Mouse (Mus musculus) layer of hippocampus, postnatal 14 days (tissue): Measurements from ENCODE around the gene Fgfr2. TPM values are rescaled to one million over a fixed set of nuclear protein-coding genes. Genes with fewer than 3 reads are reported as not detected.

Experiments used
- DNase-seq, 2 experiments: peaks; one replicate each; pipeline ENCODE4 v3.0.0; 2021 to 2022; ENCODE audit warnings: low spot score in 2 of 2, mixed read lengths in 1 of 2
- total RNA-seq, 2 experiments: library from RNA; stranded (reverse); gene quantifications; 2 replicates each; pipeline ENCODE4 v1.2.3; 2021

The Fgfr2 gene
- total RNA-seq, 2 experiments from 2014 or later: 38.3 to 40.2 TPM

- DNase-seq: no peak
Observed at GRCm38 (mm10) chr7:132843152-132843551, 280.0 kb downstream of the Fgfr2 start.

GRCm38 (mm10) chr7:132842455-132842854 lies 280.7 kb downstream of the Fgfr2 start:
- DNase-seq: no peak

GRCm38 (mm10) chr7:132841287-132841686 lies 281.9 kb downstream of the Fgfr2 start:
- no peak for DNase-seq

GRCm38 (mm10) chr7:132830955-132831354 lies 292.2 kb downstream of the Fgfr2 start:
- no peak for DNase-seq

GRCm38 (mm10) chr7:132824346-132825022 lies 298.7 kb downstream of the Fgfr2 start:
- DNase-seq: no peak

- DNase-seq: no peak
Observed at GRCm38 (mm10) chr7:132823832-132824231, 299.3 kb downstream of the Fgfr2 start.

GRCm38 (mm10) chr7:132820692-132821091 lies 302.5 kb downstream of the Fgfr2 start:
- no peak for DNase-seq

GRCm38 (mm10) chr7:132817056-132817455 lies 306.1 kb downstream of the Fgfr2 start:
- DNase-seq: no peak

- DNase-seq: no peak
Observed at GRCm38 (mm10) chr7:132816528-132816927, 306.6 kb downstream of the Fgfr2 start.

- DNase-seq: no peak
Observed at GRCm38 (mm10) chr7:132815081-132815480, 308.1 kb downstream of the Fgfr2 start.

GRCm38 (mm10) chr7:132814089-132814450 lies 309.1 kb downstream of the Fgfr2 start:
- DNase-seq: no peak

GRCm38 (mm10) chr7:132813416-132814088 lies 309.6 kb downstream of the Fgfr2 start, which contains the start of gene Fam53b:
Gene Fam53b, minus strand, starts transcription at chr7:132813886.
- peak; percentile 65 to 71 for DNase-seq

- peak; percentile 41 to 64 for DNase-seq
Observed at GRCm38 (mm10) chr7:132812619-132813415, 310.3 kb downstream of the Fgfr2 start.

GRCm38 (mm10) chr7:132811716-132812618 lies 311.2 kb downstream of the Fgfr2 start:
- peak; percentile 40 to 54 for DNase-seq

GRCm38 (mm10) chr7:132810879-132811278 lies 312.3 kb downstream of the Fgfr2 start:
- DNase-seq: peak; percentile 90 to 92

GRCm38 (mm10) chr7:132810368-132810767 lies 312.8 kb downstream of the Fgfr2 start:
- peak; percentile 52 to 68 for DNase-seq

- peak in 1 of 2 experiments; percentile 2 for DNase-seq
Observed at GRCm38 (mm10) chr7:132809721-132810120, 313.4 kb downstream of the Fgfr2 start.

GRCm38 (mm10) chr7:132808841-132809682 lies 314.1 kb downstream of the Fgfr2 start:
- DNase-seq: peak in 1 of 2 experiments; percentile 7

GRCm38 (mm10) chr7:132808051-132808796 lies 314.9 kb downstream of the Fgfr2 start:
- peak in 1 of 2 experiments; percentile 8 for DNase-seq
